Mouse (Mus musculus) ovary, postnatal 14 days (tissue): ENCODE data around the gene Pgp.

Source experiments
- DNase-seq: peaks from one replicate; pipeline ENCODE4 v3.0.0; 2022; ENCODE audit warnings: low spot score

The Pgp gene

GRCm38 (mm10) chr17:24485090-24485860, 15.1 kb downstream of the Pgp start:
- DNase-seq = no peak

GRCm38 (mm10) chr17:24488186-24488661, 18.0 kb downstream of the Pgp start, which contains the start of gene Caskin1:
Caskin1 (plus strand) TSS chr17:24488601.
- no peak for DNase-seq

GRCm38 (mm10) chr17:24488662-24489264, 18.6 kb downstream of the Pgp start:
- no peak for DNase-seq

GRCm38 (mm10) chr17:24489265-24490030, 19.3 kb downstream of the Pgp start:
- no peak for DNase-seq

GRCm38 (mm10) chr17:24490399-24490798, 20.2 kb downstream of the Pgp start:
- DNase-seq = no peak

GRCm38 (mm10) chr17:24494627-24495335, 24.6 kb downstream of the Pgp start:
- no peak for DNase-seq

GRCm38 (mm10) chr17:24495443-24495842, 25.3 kb downstream of the Pgp start:
- DNase-seq = no peak

- DNase-seq = no peak
Observed at GRCm38 (mm10) chr17:24496026-24496425, 25.8 kb downstream of the Pgp start.

GRCm38 (mm10) chr17:24502208-24502607, 32.0 kb downstream of the Pgp start:
- no peak for DNase-seq

GRCm38 (mm10) chr17:24504085-24504484, 33.9 kb downstream of the Pgp start:
- DNase-seq = no peak

- no peak for DNase-seq
Observed at GRCm38 (mm10) chr17:24505286-24505955, 35.2 kb downstream of the Pgp start.

- no peak for DNase-seq
Observed at GRCm38 (mm10) chr17:24506332-24507070, 36.3 kb downstream of the Pgp start.

GRCm38 (mm10) chr17:24507129-24507664, 37.0 kb downstream of the Pgp start:
- DNase-seq = no peak

- DNase-seq = no peak
Observed at GRCm38 (mm10) chr17:24507806-24508460, 37.7 kb downstream of the Pgp start.

- no peak for DNase-seq
Observed at GRCm38 (mm10) chr17:24513609-24514008, 43.4 kb downstream of the Pgp start.

GRCm38 (mm10) chr17:24514270-24515257, 44.4 kb downstream of the Pgp start:
- DNase-seq = no peak

- DNase-seq = no peak
Observed at GRCm38 (mm10) chr17:24520450-24520849, 50.3 kb downstream of the Pgp start.
